Mouse (Mus musculus) intestine, embryonic 15.5 days (tissue): ENCODE results near the gene Tent5a. TPM values are rescaled to one million over a fixed set of nuclear protein-coding genes. Genes with fewer than 3 reads are reported as not detected.
A peak's percentile ranks its signal among the peaks of the same experiment; 100 is the strongest.

Experiments
- ATAC-seq: fragments of 200-750 bp; cut with Nextera tagmentation; 2 replicates; pipeline ENCODE4 v1.8.0; 2017; ENCODE audit warnings: moderate TSS enrichment, moderate library complexity
- H3K27ac ChIP-seq: fragments of 300-500 bp; sonication (generic); 2 replicates; pipeline ENCODE4 v1.5.1; 2015; ENCODE audit warnings: mild to moderate bottlenecking, inconsistent platforms
- H3K27me3 ChIP-seq: fragments of 300-500 bp; sonication (generic); replicated peaks from 2 replicates; pipeline ENCODE4 v1.6.1; 2015; ENCODE audit warnings: inconsistent platforms
- H3K36me3 ChIP-seq: fragments of 300-500 bp; sonication (generic); 2 replicates; pipeline ENCODE4 v1.6.1; 2015; ENCODE audit warnings: inconsistent platforms
- H3K4me1 ChIP-seq: fragments of 300-500 bp; sonication (generic); replicated peaks from 2 replicates; pipeline ENCODE4 v1.6.1; 2015; ENCODE audit warnings: inconsistent platforms
- H3K4me2 ChIP-seq: fragments of 300-500 bp; sonication (generic); replicated peaks from 2 replicates; pipeline ENCODE4 v1.6.1; 2015; ENCODE audit warnings: mild to moderate bottlenecking, inconsistent platforms
- H3K4me3 ChIP-seq: fragments of 300-500 bp; sonication (generic); replicated peaks from 2 replicates; pipeline ENCODE4 v1.5.1; 2015; ENCODE audit warnings: inconsistent platforms
- H3K9ac ChIP-seq: fragments of 300-500 bp; sonication (generic); 2 replicates; pipeline ENCODE4 v1.6.1; 2015; ENCODE audit warnings: inconsistent platforms
- H3K9me3 ChIP-seq: fragments of 300-500 bp; sonication (generic); 2 replicates; pipeline ENCODE4 v1.6.1; 2016; ENCODE audit warnings: inconsistent platforms
- WGBS: fragments of 180-500 bp; shearing (Covaris S2); methylation state at CpG from one replicate; pipeline ENCODE4 v1.1.7; 2015; 5-methylcytosine and 5-hydroxymethylcytosine counted together
- polyA plus RNA-seq: library from polyadenylated mRNA; unstranded; fragments of >200 nt; fragmentation: Nextera tagmentation; extraction: Ambion mirVana; gene quantifications from 2 replicates; pipeline ENCODE4 v1.2.1, GENCODE M21; 2015

The Tent5a gene
- polyA plus RNA-seq, 1 experiment from 2014 or later = 16.4 TPM

DNA sequence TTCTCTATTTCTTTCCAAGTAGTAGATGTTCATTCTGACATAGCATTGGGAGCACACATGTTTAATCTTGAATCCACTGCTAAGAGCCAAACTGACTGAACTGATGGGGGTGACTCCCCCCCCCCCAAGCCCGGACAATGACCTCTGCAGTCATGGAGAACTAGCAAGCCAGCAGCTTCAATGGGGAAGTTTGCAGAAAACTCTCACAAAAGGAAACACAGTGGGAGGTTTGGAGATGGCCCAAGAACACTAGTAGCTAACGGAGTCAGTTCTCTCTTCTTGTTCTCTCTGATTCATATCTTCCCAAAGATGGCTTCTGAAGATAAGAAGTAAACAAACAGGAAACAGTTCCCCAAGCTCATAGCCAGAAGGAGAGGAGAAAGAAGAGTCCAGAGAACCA lies 4.4 kb upstream of the Tent5a start:
- Histone ChIP-seq H3K4me3 (no peak overlapping the region), H3K36me3 (no peaks in the 10 kb centered on the region), H3K27ac (no peak overlapping the region), H3K27me3 (no peaks in the 10 kb centered on the region), H3K9me3 (no peaks in the 10 kb centered on the region), H3K9ac (no peak overlapping the region), H3K4me1 (no peaks in the 10 kb centered on the region), H3K4me2 (no peak overlapping the region)
- no peak for ATAC-seq
- 70% methylated on average over 2 of the region's 2 CpGs for WGBS

DNA sequence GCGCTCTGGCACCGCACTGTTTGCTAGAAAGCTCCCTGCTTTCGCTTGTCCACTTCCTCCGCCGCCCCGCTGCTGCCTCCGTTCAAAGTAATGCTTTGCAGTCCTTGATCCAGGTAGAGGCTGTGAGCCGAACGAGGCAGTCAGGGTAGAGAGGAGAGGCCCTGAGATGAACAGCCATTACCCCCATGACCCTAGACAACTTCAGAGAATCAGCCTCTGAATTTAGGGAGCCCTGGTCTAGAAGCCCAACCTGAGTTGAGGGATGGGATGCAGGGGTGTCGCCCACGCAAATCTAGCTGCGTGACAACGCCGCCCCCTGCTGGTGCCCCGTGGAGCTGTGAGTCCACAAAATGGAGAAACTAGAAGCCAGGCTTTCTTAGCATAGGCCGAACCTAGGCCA lies 1.1 kb upstream of the Tent5a start:
- peak overlapping the region; percentile 88 for H3K27ac ChIP-seq
- peak overlapping the region; percentile 85 for H3K4me2 ChIP-seq
- no peaks in the 10 kb centered on the region for H3K9me3 ChIP-seq
- 2% methylated on average over 16 of the region's 16 CpGs for WGBS
- H3K9ac ChIP-seq = peak overlapping the region; percentile 70
- no peaks in the 10 kb centered on the region for H3K27me3 ChIP-seq
- H3K4me1 ChIP-seq = no peaks in the 10 kb centered on the region
- H3K36me3 ChIP-seq = no peaks in the 10 kb centered on the region
- H3K4me3 ChIP-seq = peak overlapping the region; percentile 84
- ATAC-seq = peak; percentile 39

DNA sequence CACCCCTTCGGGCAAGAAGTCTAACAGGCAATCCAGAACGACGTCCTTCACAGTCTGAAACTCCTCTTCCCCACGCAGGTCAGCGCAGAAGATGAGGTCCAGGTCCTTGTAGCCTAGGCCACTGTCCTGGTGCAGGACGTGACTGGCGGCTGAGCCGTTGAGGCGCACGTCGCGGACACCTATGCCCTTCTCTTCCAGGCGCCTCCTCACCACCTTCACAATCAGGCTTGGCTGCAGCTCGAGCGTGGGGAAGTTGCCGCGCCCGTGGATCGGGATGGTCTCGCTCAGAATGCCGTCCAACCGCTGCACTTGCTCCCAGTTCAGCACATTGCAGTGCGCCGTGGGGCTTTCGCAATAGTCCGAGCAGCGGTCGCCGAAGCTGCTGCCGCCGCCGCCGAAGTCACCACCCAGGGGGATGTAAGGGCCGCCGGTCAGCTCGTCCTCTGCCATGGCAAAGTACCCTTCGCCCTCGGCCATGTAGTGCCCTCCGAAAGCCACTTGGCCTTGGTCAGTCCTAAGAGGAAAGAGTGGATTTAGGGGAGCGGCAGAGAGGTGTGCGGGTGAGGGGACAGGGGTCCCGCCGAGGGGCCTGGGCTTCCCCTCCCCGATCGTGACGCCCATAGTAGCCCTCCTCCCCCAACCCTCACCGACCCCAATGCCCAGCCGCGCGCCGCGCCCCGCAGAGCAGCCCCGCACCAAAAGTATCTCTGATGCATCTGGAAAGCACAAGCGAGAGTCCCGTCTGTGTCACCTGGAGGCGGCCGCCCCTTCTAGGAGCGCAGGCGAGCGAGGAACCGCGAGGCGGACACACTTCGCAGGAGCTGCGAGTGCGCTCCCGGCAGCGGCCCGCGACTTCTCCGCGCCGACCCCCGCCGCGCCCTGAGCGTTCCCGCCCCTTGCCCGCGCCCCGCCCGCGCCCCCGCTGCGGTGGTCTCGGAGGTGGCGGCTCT lies 581 bp downstream of the Tent5a start:
- peak overlapping the region; percentile 70 for H3K9ac ChIP-seq
- H3K4me3 ChIP-seq = peak overlapping the region; percentile 84
- peak; percentile 76 for ATAC-seq
- H3K9me3 ChIP-seq = no peaks in the 10 kb centered on the region
- WGBS = under 1% methylated on average over 88 of the region's 88 CpGs
- no peaks in the 10 kb centered on the region for H3K4me1 ChIP-seq
- H3K36me3 ChIP-seq = no peaks in the 10 kb centered on the region
- H3K27me3 ChIP-seq = no peaks in the 10 kb centered on the region
- H3K27ac ChIP-seq = peak overlapping the region; percentile 88
- peak overlapping the region; percentile 85 for H3K4me2 ChIP-seq

DNA sequence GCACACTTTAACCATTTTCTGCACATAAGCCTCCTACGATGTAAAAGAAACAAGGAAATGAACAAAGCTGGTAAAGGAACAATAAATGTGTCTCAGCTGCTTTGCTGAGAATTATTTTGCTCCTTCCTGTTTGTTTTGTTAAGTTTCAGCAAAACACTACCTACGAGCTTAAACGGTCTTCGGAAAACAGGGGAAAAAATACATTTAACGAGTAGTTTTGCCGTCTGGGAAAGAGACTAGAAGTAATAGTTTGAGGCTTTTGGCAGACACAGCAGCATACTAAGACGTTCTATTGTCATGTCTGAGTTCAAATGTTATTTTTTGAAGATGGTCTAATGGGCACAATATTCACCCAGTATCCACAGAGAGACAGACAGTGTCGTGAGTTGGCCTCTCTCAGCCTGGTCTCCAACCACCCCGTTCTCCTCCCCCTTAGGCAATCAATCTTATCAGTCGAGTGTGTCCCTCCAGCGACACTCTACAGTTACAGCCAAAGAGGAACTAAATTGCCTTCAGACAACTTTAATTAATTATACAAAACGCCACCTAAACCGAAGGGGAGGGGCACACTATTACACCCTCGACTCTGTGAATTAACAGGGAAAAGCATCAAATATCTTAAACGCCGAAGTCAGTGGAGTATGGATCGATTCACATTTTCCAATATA lies 1.8 kb downstream of the Tent5a start:
- H3K9ac ChIP-seq = peak overlapping the region; percentile 70

DNA sequence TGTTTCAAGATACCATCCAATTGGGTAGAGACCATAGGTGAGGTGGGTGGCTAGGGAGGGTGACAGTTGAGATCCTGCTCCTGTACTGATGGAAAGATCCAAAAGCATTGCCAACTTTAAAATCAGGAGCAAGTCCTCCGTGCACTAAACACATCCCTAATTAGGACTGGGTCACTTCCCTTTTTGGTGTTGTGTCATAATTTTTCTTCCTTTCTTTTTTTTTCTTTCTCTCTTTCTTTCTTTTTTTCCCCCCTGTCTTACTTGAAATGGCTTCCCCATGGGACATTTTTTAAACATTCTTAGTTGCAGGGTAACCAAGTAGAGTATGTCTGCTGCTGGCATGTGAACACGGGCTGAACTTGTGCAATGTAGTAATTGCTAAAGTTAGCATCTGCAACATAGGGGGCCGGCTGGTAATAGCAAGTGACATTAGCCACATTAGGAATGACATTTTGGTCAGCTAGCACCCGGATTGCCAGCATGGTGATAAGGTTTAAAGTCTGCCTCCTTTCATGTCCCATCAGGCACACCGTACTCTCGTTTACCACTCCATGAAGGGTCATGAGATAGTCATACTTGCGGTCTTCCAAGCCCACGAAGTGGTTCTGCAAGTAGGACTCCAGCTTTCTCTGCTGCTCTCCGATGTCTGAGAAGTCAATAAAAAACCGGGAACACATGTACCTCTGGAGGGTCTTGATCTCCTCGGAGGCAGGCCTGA lies 2.8 kb downstream of the Tent5a start:
- ATAC-seq = no peak
- WGBS = 70% methylated on average over 11 of the region's 11 CpGs
- Histone ChIP-seq H3K4me1 (no peaks in the 10 kb centered on the region), H3K27ac (no peak overlapping the region), H3K36me3 (no peaks in the 10 kb centered on the region), H3K9ac (peak overlapping the region; percentile 30; the same call in 1 of the 2 replicates), H3K4me3 (peak overlapping the region; percentile 84), H3K4me2 (peak overlapping the region; percentile 85), H3K9me3 (no peaks in the 10 kb centered on the region), H3K27me3 (no peaks in the 10 kb centered on the region)

More for the DNA sequence above, 1.8 kb downstream of the Tent5a start:
- ATAC-seq = no peak
- no peaks in the 10 kb centered on the region for H3K27me3 ChIP-seq
- no peaks in the 10 kb centered on the region for H3K4me1 ChIP-seq
- 26% methylated on average over 17 of the region's 17 CpGs for WGBS
- H3K27ac ChIP-seq = peak overlapping the region; percentile 88; the same call in 1 of the 2 replicates
- peak overlapping the region; percentile 85 for H3K4me2 ChIP-seq
- H3K9me3 ChIP-seq = no peaks in the 10 kb centered on the region
- peak overlapping the region; percentile 84 for H3K4me3 ChIP-seq
- no peaks in the 10 kb centered on the region for H3K36me3 ChIP-seq

DNA sequence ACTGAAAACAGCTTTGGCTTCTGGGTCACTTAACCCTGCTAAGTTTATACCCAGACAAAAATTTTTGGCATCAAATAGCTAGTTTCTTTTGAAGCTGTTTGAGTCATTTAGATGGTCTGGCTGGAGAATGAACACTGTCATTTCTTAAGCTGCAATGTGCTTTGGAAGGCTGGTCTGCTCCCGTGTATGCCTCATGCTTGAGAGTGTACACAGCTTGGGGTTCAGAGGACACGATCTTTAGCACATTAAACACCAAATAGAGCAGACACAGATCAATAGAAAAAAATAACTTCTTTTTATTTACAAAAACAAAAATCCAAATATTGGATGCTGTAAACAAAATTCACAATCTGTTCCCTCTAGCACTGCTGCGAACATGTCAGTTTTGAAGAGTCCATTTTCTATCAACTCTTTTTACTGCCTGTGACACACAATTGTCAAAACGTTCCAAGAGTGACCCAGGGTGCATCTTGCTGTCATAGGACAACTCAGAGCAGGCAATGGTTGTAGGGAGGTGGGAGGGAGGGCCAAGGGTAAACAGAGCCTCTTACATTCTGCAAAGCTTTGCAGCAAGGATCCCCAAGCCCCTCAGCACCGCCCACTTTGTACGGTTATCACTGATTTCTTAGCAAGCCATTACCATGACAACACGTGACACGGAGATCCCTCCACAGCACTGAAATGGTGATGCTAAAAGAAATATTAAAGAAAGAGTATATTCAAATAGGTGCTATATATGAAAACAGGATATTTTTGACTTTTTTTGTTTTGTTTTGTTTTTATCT lies 6.8 kb downstream of the Tent5a start:
- no peaks in the 10 kb centered on the region for H3K9me3 ChIP-seq
- H3K4me3 ChIP-seq = no peak overlapping the region
- H3K27ac ChIP-seq = no peak overlapping the region
- ATAC-seq = no peak
- no peaks in the 10 kb centered on the region for H3K27me3 ChIP-seq
- no peak overlapping the region for H3K9ac ChIP-seq
- no peaks in the 10 kb centered on the region for H3K4me1 ChIP-seq
- no peaks in the 10 kb centered on the region for H3K36me3 ChIP-seq
- no peak overlapping the region for H3K4me2 ChIP-seq
- 68% methylated on average over 8 of the region's 8 CpGs for WGBS

DNA sequence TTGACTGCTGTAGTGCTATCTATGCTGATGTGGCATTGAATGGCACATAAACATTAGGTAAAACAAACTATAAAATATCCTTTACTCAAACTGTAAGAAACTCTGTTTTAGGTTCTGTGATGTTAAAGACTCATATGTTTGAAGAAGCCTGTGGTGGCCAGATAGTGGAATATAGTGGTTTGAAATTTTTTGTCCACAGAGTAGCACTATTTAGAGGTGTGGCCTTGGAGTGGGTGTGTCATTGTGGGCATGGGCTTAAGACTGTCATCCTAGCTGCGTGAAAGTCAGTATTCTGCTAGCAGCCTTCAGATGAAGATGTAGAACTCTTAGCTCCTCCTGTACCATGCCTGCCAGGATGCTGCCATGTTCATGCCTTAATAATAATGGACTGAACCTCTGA lies 11.0 kb downstream of the Tent5a start:
- H3K4me1 ChIP-seq = no peaks in the 10 kb centered on the region
- H3K4me3 ChIP-seq = no peak overlapping the region
- no peaks in the 10 kb centered on the region for H3K9me3 ChIP-seq
- no peaks in the 10 kb centered on the region for H3K27me3 ChIP-seq
- no peaks in the 10 kb centered on the region for H3K36me3 ChIP-seq
- no peak for ATAC-seq
- no peak overlapping the region for H3K27ac ChIP-seq
- WGBS = 36% methylated on average over 1 of the region's 1 CpGs
- H3K9ac ChIP-seq = no peak overlapping the region
- H3K4me2 ChIP-seq = no peak overlapping the region

DNA sequence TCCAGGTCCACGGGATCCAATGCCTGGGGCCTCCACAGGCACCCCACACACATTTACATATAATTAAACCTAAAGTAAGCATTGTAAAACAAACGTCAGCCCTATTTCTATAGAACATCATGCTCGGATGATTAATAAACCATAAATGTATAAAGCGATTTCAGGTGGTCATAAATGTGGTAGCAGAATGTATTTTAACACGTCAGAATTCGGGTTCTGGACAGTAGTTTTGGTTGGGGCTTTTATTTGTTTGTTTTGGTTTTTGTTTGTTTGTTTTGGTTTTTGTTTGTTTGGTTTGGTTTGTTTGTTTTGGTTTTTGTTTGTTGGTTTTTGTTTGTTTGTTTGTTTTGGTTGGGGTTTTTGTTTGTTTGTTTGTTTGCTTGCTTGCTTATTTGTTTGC lies 14.7 kb downstream of the Tent5a start, which contains the start of gene Gm11114:
Gm11114 (plus strand) TSS at position 301 of the 400 bp plus-strand sequence.
- Histone ChIP-seq H3K9me3 (no peaks in the 10 kb centered on the region), H3K9ac (no peak within 1 kb of the TSS), H3K4me3 (no peak within 1 kb of the TSS), H3K4me2 (no peak within 1 kb of the TSS), H3K27ac (no peak within 1 kb of the TSS), H3K36me3 (no peaks in the 10 kb centered on the region), H3K4me1 (no peaks in the 10 kb centered on the region), H3K27me3 (no peaks in the 10 kb centered on the region)
- ATAC-seq = no peak
- WGBS = 83% methylated on average over 6 of the region's 6 CpGs

DNA sequence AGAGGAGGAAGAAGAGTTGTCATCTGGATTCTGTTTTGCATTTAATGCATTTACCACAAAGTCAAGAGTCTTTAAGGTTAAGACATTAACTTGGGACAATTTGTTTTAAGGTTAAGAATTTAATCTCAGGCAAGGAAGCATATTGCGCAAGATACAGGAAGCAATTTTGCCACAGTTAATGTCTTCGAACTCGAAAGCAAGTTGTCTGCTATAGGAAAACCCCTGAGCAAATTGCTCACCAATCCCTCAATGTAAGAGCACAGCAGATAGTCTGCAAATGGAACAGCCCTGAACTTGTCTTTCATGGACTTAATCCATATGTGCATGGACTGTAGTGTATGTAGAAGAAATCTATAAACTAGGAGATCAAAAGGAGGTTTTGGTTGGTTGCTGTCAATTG lies 23.8 kb downstream of the Tent5a start:
- Histone ChIP-seq H3K27ac (no peak overlapping the region), H3K27me3 (no peaks in the 10 kb centered on the region), H3K4me2 (no peak overlapping the region), H3K36me3 (no peaks in the 10 kb centered on the region), H3K4me3 (no peak overlapping the region), H3K4me1 (no peaks in the 10 kb centered on the region), H3K9ac (no peak overlapping the region), H3K9me3 (no peaks in the 10 kb centered on the region)
- no peak for ATAC-seq
- WGBS = 85% methylated on average over 3 of the region's 3 CpGs

DNA sequence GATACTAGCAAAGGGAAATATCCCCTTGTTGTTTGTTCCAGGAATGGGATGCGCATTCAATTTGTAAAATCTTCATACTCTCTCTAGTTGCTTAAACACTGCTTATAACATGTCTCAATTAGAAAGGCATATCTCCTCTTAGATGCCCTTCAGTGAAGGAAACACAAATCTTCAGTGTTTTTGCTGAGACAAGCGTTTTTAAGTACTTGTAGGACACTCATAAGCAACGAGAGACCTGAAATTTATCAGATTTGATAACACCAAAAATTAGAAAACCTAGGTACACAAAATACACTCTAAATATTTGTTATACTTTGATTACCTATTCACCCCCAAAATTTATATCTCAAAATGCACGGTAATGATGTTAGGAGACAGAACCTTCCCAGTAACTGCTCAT lies 24.3 kb downstream of the Tent5a start:
- no peak for ATAC-seq
- H3K27ac ChIP-seq = no peak overlapping the region
- 80% methylated on average over 4 of the region's 4 CpGs for WGBS
- H3K36me3 ChIP-seq = no peaks in the 10 kb centered on the region
- no peaks in the 10 kb centered on the region for H3K4me1 ChIP-seq
- H3K4me3 ChIP-seq = no peak overlapping the region
- no peaks in the 10 kb centered on the region for H3K27me3 ChIP-seq
- H3K9ac ChIP-seq = no peak overlapping the region
- no peaks in the 10 kb centered on the region for H3K9me3 ChIP-seq
- H3K4me2 ChIP-seq = no peak overlapping the region

DNA sequence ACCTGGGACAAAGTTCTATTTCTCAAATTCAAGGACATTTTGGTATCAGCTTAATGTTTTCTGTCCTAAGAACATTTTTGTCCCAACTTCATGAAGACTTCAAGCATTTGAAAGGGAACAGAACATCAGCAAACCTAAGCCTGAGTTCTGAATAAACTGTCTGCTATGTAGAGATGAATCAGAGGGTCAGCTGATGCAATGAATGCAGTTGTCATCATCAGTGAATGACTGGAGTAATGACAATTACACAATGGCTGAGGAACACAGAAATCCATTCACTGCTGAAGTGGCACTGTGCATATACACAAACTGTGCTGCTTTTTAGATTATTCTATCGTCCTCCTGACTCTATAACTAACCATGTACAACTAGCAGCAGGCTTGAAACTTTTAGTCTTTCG lies 53.0 kb downstream of the Tent5a start:
- Histone ChIP-seq H3K9me3 (no peaks in the 10 kb centered on the region), H3K36me3 (no peaks in the 10 kb centered on the region), H3K27ac (no peak overlapping the region), H3K4me1 (no peaks in the 10 kb centered on the region), H3K4me3 (no peak overlapping the region), H3K9ac (no peak overlapping the region), H3K27me3 (no peaks in the 10 kb centered on the region), H3K4me2 (no peak overlapping the region)
- no peak for ATAC-seq
- WGBS = 79% methylated on average over 2 of the region's 2 CpGs
